Mouse (Mus musculus) kidney, embryonic 14.5 days (tissue): Measurements from ENCODE around the gene Gm45233. TPM values are rescaled to one million over a fixed set of nuclear protein-coding genes. Genes with fewer than 3 reads are reported as not detected.

Experiments
- ATAC-seq: fragments of 200-750 bp; cut with Nextera tagmentation; 2 replicates; pipeline ENCODE4 v1.8.0; 2017; ENCODE audit warnings: moderate number of reproducible peaks, mild to moderate bottlenecking, moderate TSS enrichment, moderate library complexity; ENCODE audit not compliant: low FRiP score, low TSS enrichment
- H3K27ac ChIP-seq: fragments of 300-500 bp; sonication (generic); 2 replicates; pipeline ENCODE4 v1.5.1; 2014; ENCODE audit warnings: low read depth, mild to moderate bottlenecking, low read length, moderate library complexity, mixed read lengths
- H3K27me3 ChIP-seq: fragments of 300-500 bp; sonication (generic); 2 replicates; pipeline ENCODE4 v1.6.1; 2014; ENCODE audit warnings: mild to moderate bottlenecking, low read length; ENCODE audit not compliant: control insufficient read depth, insufficient read depth
- H3K36me3 ChIP-seq: fragments of 300-500 bp; sonication (generic); 2 replicates; pipeline ENCODE4 v1.6.1; 2014; ENCODE audit warnings: low read length, mixed read lengths; ENCODE audit not compliant: control insufficient read depth, insufficient read depth
- H3K4me1 ChIP-seq: fragments of 300-500 bp; sonication (generic); 2 replicates; pipeline ENCODE4 v1.6.1; 2014; ENCODE audit warnings: low read length, mixed read lengths; ENCODE audit not compliant: control insufficient read depth, insufficient read depth
- H3K4me2 ChIP-seq: fragments of 300-500 bp; sonication (generic); replicated peaks from 2 replicates; pipeline ENCODE4 v1.6.1; 2014; ENCODE audit warnings: low read depth, mild to moderate bottlenecking, low read length
- H3K4me3 ChIP-seq: fragments of 300-500 bp; sonication (generic); 2 replicates; pipeline ENCODE4 v1.5.1; 2014; ENCODE audit warnings: mild to moderate bottlenecking, low read length
- H3K9ac ChIP-seq: fragments of 300-500 bp; sonication (generic); 2 replicates; pipeline ENCODE4 v1.6.1; 2014; ENCODE audit warnings: low read depth, mild to moderate bottlenecking, low read length, moderate library complexity
- H3K9me3 ChIP-seq: fragments of 300-500 bp; sonication (generic); 2 replicates; pipeline ENCODE4 v1.6.1; 2016; ENCODE audit warnings: low read length; ENCODE audit not compliant: control insufficient read depth
- WGBS: fragments of 180-500 bp; shearing (Covaris S2); extraction: QIAGEN DNeasy Blood & Tissue Kit; methylation state at CpG from one replicate; pipeline ENCODE4 v1.1.7; 2014; 5-methylcytosine and 5-hydroxymethylcytosine counted together
- microRNA-seq: library from miRNA; unstranded; fragments of <30 nt; microRNA quantifications from one replicate; pipeline ENCODE4, GENCODE M21; 2016
- polyA plus RNA-seq: library from polyadenylated mRNA; unstranded; fragments of >200 nt; fragmentation: Nextera tagmentation; extraction: Ambion mirVana; gene quantifications from 2 replicates; pipeline ENCODE4 v1.2.1, GENCODE M21; 2014

Gm45233 gene
- polyA plus RNA-seq, 1 experiment from 2014 or later, result 0.27 TPM

DNA sequence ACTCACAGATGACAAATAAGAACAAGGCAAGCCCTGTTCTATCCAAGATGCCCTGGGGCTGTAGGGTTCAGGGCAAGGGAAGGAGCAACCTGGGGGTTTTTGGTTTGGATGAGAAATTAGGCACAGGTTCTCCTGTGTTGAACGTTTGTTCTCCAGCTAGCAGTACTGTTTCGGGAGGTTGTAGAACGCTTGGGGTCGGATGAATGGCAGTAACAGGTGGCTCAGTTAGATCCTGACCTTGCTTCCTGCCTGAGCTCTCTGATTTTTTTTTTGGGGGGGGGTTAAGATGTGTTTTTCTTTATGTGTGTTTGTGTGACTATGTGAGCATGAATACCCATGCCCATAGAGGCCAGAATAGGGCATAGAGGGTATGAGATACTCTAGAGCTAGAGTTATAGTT lies 68.6 kb downstream of the Gm45233 start:
- no peaks in the 10 kb centered on the region for H3K36me3 ChIP-seq
- H3K9ac ChIP-seq, result no peak overlapping the region
- ATAC-seq, result no peak
- WGBS, result 88% methylated on average over 4 of the region's 4 CpGs
- H3K4me1 ChIP-seq, result no peaks in the 10 kb centered on the region
- no peak overlapping the region for H3K4me2 ChIP-seq
- no peaks in the 10 kb centered on the region for H3K27me3 ChIP-seq
- no peak overlapping the region for H3K4me3 ChIP-seq
- no peaks in the 10 kb centered on the region for H3K9me3 ChIP-seq
- no peak overlapping the region for H3K27ac ChIP-seq

Small RNA genes lying within 50 kb of the gene (microRNA-seq; reads per million reads assigned to microRNA genes)
- 1.9 reads per million for gene Mir7051

Other genes with a start within 250 kb of the Gm45233 start
- 9.0 and 14.7 TPM in 2 replicates for gene Zfp715, start 130.8 kb upstream of the Gm45233 start, polyA plus RNA-seq
- not detected in 2 replicates for gene Siglecf, start 92.8 kb upstream of the Gm45233 start, polyA plus RNA-seq
- 1.7 and 1.9 TPM in 2 replicates for gene Siglecg, start 35.9 kb upstream of the Gm45233 start, polyA plus RNA-seq
- not detected in 2 replicates for gene Lim2, start 16.5 kb upstream of the Gm45233 start, polyA plus RNA-seq
- 0.41 TPM in 1 of 2 replicates, not detected in the other for gene Nkg7, start 7.1 kb upstream of the Gm45233 start, polyA plus RNA-seq
- not detected in 2 replicates for gene Cldnd2, start 3.3 kb upstream of the Gm45233 start, polyA plus RNA-seq
- 323 and 358 TPM in 2 replicates for gene Etfb, start within 50 bp of the Gm45233 start, polyA plus RNA-seq
- gene Vsig10l, start 19.0 kb downstream of the Gm45233 start, polyA plus RNA-seq, result 2.9 and 3.6 TPM in 2 replicates
- gene Iglon5, start 45.9 kb downstream of the Gm45233 start, polyA plus RNA-seq, result 0.72 and 0.84 TPM in 2 replicates
- gene 4931406B18Rik, start 61.8 kb downstream of the Gm45233 start, polyA plus RNA-seq, result not detected in 2 replicates
- 0.85 and 1.7 TPM in 2 replicates for gene Cd33, start 100.3 kb downstream of the Gm45233 start, polyA plus RNA-seq
- gene Zfp658, start 118.1 kb downstream of the Gm45233 start, polyA plus RNA-seq, result 2.0 and 4.0 TPM in 2 replicates
- gene Zfp719, start 135.5 kb downstream of the Gm45233 start, polyA plus RNA-seq, result 9.9 and 14.1 TPM in 2 replicates
- gene Zfp819, start 163.0 kb downstream of the Gm45233 start, polyA plus RNA-seq, result 0.19 and 0.23 TPM in 2 replicates
- not detected in 2 replicates for gene Ceacam18, start 190.6 kb downstream of the Gm45233 start, polyA plus RNA-seq
- 0.39 and 0.95 TPM in 2 replicates for gene Siglece, start 216.0 kb downstream of the Gm45233 start, polyA plus RNA-seq
- gene Ctu1, start 227.9 kb downstream of the Gm45233 start, polyA plus RNA-seq, result 11.4 and 12.6 TPM in 2 replicates
- not detected in 2 replicates for gene Klk14, start 246.3 kb downstream of the Gm45233 start, polyA plus RNA-seq